Mouse (Mus musculus) hindbrain, embryonic 13.5 days (tissue): ENCODE measurements around the gene Aloxe3. TPM values are rescaled to one million over a fixed set of nuclear protein-coding genes. Genes with fewer than 3 reads are reported as not detected.
"Not testable (repeated sequence)": the region's sequence is repeated elsewhere in the genome, so short reads cannot be mapped to it uniquely, and the experiment has no call there.

ENCODE experiments used
- ATAC-seq: fragments of 200-750 bp; cut with Nextera tagmentation; 2 replicates; pipeline ENCODE4 v1.8.0; 2017; ENCODE audit warnings: moderate TSS enrichment; ENCODE audit not compliant: low FRiP score
- H3K27ac ChIP-seq: fragments of 300-500 bp; sonication (generic); 2 replicates; pipeline ENCODE4 v1.5.1; 2015; ENCODE audit warnings: inconsistent platforms, mild to moderate bottlenecking, moderate library complexity
- H3K27me3 ChIP-seq: fragments of 300-500 bp; sonication (generic); 2 replicates; pipeline ENCODE4 v1.6.1; 2015; ENCODE audit warnings: mild to moderate bottlenecking, inconsistent platforms
- H3K36me3 ChIP-seq: fragments of 300-500 bp; sonication (generic); 2 replicates; pipeline ENCODE4 v1.6.1; 2015; ENCODE audit warnings: mild to moderate bottlenecking, inconsistent platforms
- H3K4me1 ChIP-seq: fragments of 300-500 bp; sonication (generic); replicated peaks from 2 replicates; pipeline ENCODE4 v1.6.1; 2015; ENCODE audit warnings: inconsistent platforms
- H3K4me2 ChIP-seq: fragments of 300-500 bp; sonication (generic); 2 replicates; pipeline ENCODE4 v1.6.1; 2015; ENCODE audit warnings: inconsistent platforms, mild to moderate bottlenecking, moderate library complexity
- H3K4me3 ChIP-seq: fragments of 300-500 bp; sonication (generic); 2 replicates; pipeline ENCODE4 v1.5.1; 2015; ENCODE audit warnings: mild to moderate bottlenecking, inconsistent platforms
- H3K9ac ChIP-seq: fragments of 300-500 bp; sonication (generic); 2 replicates; pipeline ENCODE4 v1.6.1; 2015; ENCODE audit warnings: mild to moderate bottlenecking, inconsistent platforms
- H3K9me3 ChIP-seq: fragments of 300-500 bp; sonication (generic); 2 replicates; pipeline ENCODE4 v1.6.1; 2016; ENCODE audit warnings: inconsistent platforms
- WGBS: fragments of 180-500 bp; shearing (Covaris S2); methylation state at CpG from one replicate; pipeline ENCODE4 v1.1.7; 2015; 5-methylcytosine and 5-hydroxymethylcytosine counted together
- polyA plus RNA-seq: library from polyadenylated mRNA; unstranded; fragments of >200 nt; fragmentation: Nextera tagmentation; extraction: Ambion mirVana; gene quantifications from 2 replicates; pipeline ENCODE4 v1.2.1, GENCODE M21; 2015

The Aloxe3 gene
- polyA plus RNA-seq, 1 experiment from 2014 or later: 0.71 TPM

- H3K27me3 ChIP-seq: no peaks in the 10 kb centered on the region
- H3K9me3 ChIP-seq: no peaks in the 10 kb centered on the region
- ATAC-seq: peak; percentile 73
- peak within 1 kb of the TSS; percentile 100 for H3K9ac ChIP-seq
- H3K4me3 ChIP-seq: peak within 1 kb of the TSS; percentile 98
- H3K36me3 ChIP-seq: peaks cover 28% of the 10 kb centered on the region
- H3K27ac ChIP-seq: peak within 1 kb of the TSS; percentile 98
- H3K4me1 ChIP-seq: peaks cover 45% of the 10 kb centered on the region
- peak within 1 kb of the TSS; percentile 96 for H3K4me2 ChIP-seq
- WGBS: 1% methylated on average over 62 of the region's 67 CpGs
These were observed 37.4 kb upstream of the Aloxe3 start, which contains the start of gene Vamp2 for GRCm38 (mm10) chr11:69088103-69088855. Vamp2 (plus strand) TSS chr11:69088490.

DNA sequence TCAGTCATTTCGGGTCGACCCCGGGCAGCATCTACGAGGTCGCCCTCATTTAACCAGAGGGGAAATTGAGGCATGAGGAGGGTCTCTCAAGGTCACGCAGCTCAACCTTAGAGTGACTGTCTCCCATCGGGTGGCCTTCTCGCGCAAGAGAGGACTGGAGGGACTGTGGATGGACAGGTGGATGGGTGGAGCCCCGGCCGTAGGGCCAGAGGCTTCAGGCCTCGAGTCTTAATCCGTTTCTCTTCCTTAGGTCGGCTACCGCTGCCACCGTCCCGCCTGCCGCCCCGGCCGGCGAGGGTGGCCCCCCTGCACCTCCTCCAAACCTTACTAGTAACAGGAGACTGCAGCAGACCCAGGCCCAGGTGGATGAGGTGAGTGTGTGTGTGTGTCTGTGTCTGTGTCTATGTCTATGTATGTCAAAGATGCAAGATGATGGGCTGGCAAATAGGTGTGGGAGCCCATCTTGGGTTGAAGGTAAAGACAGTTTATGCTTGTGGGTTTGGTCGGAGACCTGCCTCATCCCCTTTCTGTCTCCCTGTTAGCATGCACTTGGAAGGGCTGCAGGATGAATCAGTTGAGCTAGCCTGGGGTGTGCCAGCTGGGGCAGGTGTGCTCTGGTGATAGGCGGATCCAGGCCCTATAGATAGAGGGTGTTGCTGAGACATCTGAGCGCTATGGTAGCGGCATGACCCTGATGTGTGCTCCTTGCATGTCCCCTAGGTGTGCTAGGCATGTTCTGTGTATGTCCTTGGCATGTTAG lies 36.7 kb upstream of the Aloxe3 start:
- Histone ChIP-seq H3K4me1 (peaks cover 45% of the 10 kb centered on the region), H3K27me3 (no peaks in the 10 kb centered on the region), H3K4me3 (peak overlapping the region; percentile 98), H3K4me2 (peak overlapping the region; percentile 96), H3K27ac (peak overlapping the region; percentile 98), H3K36me3 (peaks cover 28% of the 10 kb centered on the region), H3K9ac (peak overlapping the region; percentile 100), H3K9me3 (no peaks in the 10 kb centered on the region)
- peak; percentile 21 for ATAC-seq
- WGBS: 12% methylated on average over 25 of the region's 25 CpGs

DNA sequence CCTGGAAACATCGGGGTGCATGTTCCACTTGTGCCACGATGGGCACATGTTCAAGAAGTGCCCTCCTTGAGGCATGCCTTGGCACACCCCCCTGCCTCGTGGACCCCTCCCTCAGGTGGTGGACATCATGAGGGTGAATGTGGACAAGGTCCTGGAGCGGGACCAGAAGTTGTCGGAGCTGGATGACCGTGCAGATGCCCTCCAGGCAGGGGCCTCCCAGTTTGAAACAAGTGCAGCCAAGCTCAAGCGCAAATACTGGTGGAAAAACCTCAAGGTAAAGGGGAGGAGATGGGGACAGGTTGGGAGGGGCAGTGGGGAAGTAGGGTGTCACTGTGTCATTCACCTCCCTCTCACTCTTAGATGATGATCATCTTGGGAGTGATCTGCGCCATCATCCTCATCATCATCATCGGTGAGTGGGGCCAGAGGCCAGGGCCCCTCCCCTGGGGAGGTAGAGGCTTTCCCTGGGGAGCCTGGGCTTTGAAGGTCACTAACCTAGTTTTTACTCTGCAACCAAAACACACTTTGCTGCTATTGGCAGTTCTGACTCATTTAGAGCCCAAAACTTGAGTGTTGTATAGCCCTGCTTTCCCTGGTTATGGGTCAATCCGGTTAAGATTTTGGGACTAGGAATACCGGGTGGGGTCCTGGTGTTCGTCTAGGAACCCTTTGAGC lies 35.9 kb upstream of the Aloxe3 start:
- whole genome bisulfite sequencing: 89% methylated on average over 12 of the region's 12 CpGs
- Histone ChIP-seq H3K4me2 (peak overlapping the region; percentile 96), H3K27ac (peak overlapping the region; percentile 98; the same call in 1 of the 2 replicates)

DNA sequence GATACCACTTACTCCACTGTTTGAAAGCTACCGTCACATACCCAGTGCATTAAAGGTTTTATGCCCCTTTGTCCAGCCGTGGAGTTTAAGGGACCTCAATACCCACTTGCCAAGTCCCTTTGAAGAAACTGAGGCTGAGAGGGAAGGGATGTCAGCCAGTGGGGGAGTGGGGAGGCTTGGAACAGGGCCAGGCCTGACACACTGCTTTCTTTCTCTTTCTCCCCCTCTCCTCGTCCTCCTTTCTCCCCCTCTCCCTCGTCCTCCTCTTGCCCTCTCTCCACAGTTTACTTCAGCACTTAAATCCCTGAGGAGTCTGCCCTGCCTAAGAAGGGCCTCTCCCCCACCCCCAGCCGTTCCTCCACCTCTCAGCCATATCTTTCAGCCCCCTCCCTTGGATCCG lies 35.3 kb upstream of the Aloxe3 start:
- Histone ChIP-seq H3K9me3 (no peaks in the 10 kb centered on the region), H3K9ac (peak overlapping the region; percentile 100), H3K4me3 (peak overlapping the region; percentile 98; the same call in 1 of the 2 replicates), H3K27me3 (no peaks in the 10 kb centered on the region), H3K36me3 (peaks cover 28% of the 10 kb centered on the region), H3K4me1 (peaks cover 53% of the 10 kb centered on the region), H3K4me2 (peak overlapping the region; percentile 96), H3K27ac (0 out of 2 replicates have a peak overlapping the region, but pooled peaks have one; percentile 2)
- no peak for ATAC-seq
- 65% methylated on average over 5 of the region's 6 CpGs for WGBS

More for the DNA sequence above, 35.9 kb upstream of the Aloxe3 start:
- no peaks in the 10 kb centered on the region for H3K27me3 ChIP-seq
- H3K4me1 ChIP-seq: peaks cover 49% of the 10 kb centered on the region
- peaks cover 28% of the 10 kb centered on the region for H3K36me3 ChIP-seq
- H3K9ac ChIP-seq: peak overlapping the region; percentile 100
- H3K9me3 ChIP-seq: no peaks in the 10 kb centered on the region
- ATAC-seq: no peak
- peak overlapping the region; percentile 98 for H3K4me3 ChIP-seq

- ATAC-seq: no peak
- 70% methylated on average over 7 of the region's 7 CpGs for WGBS
- no peak overlapping the region for H3K4me3 ChIP-seq
These were observed 33.9 kb upstream of the Aloxe3 start for GRCm38 (mm10) chr11:69091566-69092385.

GRCm38 (mm10) chr11:69092386-69092751 lies 33.3 kb upstream of the Aloxe3 start:
- H3K27me3 ChIP-seq: 0 out of 2 replicates have a peak, but pooled peaks cover 2% of the 10 kb centered on the region

More at GRCm38 (mm10) chr11:69091566-69092385, 33.9 kb upstream of the Aloxe3 start:
- peaks cover 66% of the 10 kb centered on the region for H3K4me1 ChIP-seq
- H3K27ac ChIP-seq: no peak overlapping the region
- H3K36me3 ChIP-seq: peaks cover 28% of the 10 kb centered on the region
- H3K9me3 ChIP-seq: no peaks in the 10 kb centered on the region
- 0 out of 2 replicates have a peak, but pooled peaks cover 2% of the 10 kb centered on the region for H3K27me3 ChIP-seq
- no peak overlapping the region for H3K4me2 ChIP-seq
- H3K9ac ChIP-seq: no peak overlapping the region

GRCm38 (mm10) chr11:69092871-69093270 lies 32.8 kb upstream of the Aloxe3 start:
- H3K4me3 ChIP-seq: no peak overlapping the region
- no peak for ATAC-seq
- no peaks in the 10 kb centered on the region for H3K9me3 ChIP-seq
- H3K9ac ChIP-seq: no peak overlapping the region
- 93% methylated on average over 4 of the region's 4 CpGs for WGBS
- H3K4me2 ChIP-seq: no peak overlapping the region
- peaks cover 68% of the 10 kb centered on the region for H3K4me1 ChIP-seq
- H3K27ac ChIP-seq: no peak overlapping the region
- 0 out of 2 replicates have a peak, but pooled peaks cover 2% of the 10 kb centered on the region for H3K27me3 ChIP-seq
- peaks cover 28% of the 10 kb centered on the region for H3K36me3 ChIP-seq

More at GRCm38 (mm10) chr11:69092386-69092751, 33.3 kb upstream of the Aloxe3 start:
- H3K36me3 ChIP-seq: peaks cover 28% of the 10 kb centered on the region
- ATAC-seq: no peak
- H3K4me1 ChIP-seq: peaks cover 68% of the 10 kb centered on the region
- no peaks in the 10 kb centered on the region for H3K9me3 ChIP-seq
- no peak overlapping the region for H3K4me3 ChIP-seq
- H3K9ac ChIP-seq: no peak overlapping the region
- H3K27ac ChIP-seq: no peak overlapping the region
- 9% methylated on average over 3 of the region's 3 CpGs for WGBS
- no peak overlapping the region for H3K4me2 ChIP-seq

- not testable (repeated sequence) for H3K4me3 ChIP-seq, H3K4me2 ChIP-seq, ATAC-seq, H3K27me3 ChIP-seq, H3K9me3 ChIP-seq, H3K9ac ChIP-seq
- Histone ChIP-seq H3K27ac (peak overlapping the region; percentile 82; the same call in 1 of the 2 replicates), H3K36me3 (peaks cover 28% of the 10 kb centered on the region), H3K4me1 (peaks cover 75% of the 10 kb centered on the region)
- WGBS: 89% methylated on average over 7 of the region's 7 CpGs
These were observed 31.8 kb upstream of the Aloxe3 start for GRCm38 (mm10) chr11:69093856-69094255.

- WGBS: under 1% methylated on average over 37 of the region's 37 CpGs
- H3K36me3 ChIP-seq: peaks cover 26% of the 10 kb centered on the region
- H3K9me3 ChIP-seq: no peaks in the 10 kb centered on the region
- peak within 1 kb of the TSS; percentile 97 for H3K4me2 ChIP-seq
- H3K4me3 ChIP-seq: peak within 1 kb of the TSS; percentile 47
- peak; percentile 92 for ATAC-seq
- peak within 1 kb of the TSS; percentile 72 for H3K9ac ChIP-seq
- H3K4me1 ChIP-seq: peaks cover 76% of the 10 kb centered on the region
- H3K27ac ChIP-seq: peak within 1 kb of the TSS; percentile 82
- H3K27me3 ChIP-seq: 0 out of 2 replicates have a peak, but pooled peaks cover 2% of the 10 kb centered on the region
These were observed 30.8 kb upstream of the Aloxe3 start, which contains the start of gene Per1 for GRCm38 (mm10) chr11:69094697-69095429. Per1 (plus strand) TSS chr11:69095217.

DNA sequence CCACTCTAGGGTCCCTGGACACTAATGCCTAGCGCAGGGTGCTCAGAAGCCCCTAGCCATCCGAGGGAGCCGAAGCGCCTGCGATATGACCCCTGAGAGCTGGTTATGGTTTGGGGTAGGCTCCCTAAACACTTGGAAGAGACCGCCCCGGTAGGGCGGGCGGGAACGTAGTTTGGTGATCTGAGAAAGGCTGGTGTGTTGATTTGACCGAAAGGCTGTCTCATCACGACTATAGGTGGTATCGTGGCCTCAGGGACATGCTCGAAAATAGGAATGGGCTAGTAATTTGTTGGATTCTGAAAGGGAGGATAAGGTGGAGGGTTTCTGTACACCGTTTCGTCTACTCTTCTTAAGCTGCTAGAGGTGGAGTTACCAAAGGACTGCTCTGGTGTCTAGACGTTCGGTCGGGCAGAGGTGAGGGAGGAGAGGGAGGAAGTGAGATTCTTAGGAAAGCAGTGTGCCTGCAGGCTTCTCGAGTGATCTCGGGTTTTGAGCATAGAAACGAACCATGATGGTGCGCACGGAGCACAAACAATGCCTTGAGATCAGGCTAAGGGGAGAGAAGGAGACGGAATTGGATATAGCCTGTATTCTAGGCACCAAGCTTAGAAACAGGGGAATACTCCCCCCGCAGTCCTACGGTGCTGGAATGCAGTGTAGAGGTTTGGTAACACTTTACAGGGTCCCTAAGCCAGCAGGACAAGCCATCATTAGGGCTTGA lies 30.0 kb upstream of the Aloxe3 start:
- 3% methylated on average over 27 of the region's 27 CpGs for WGBS

More for the DNA sequence above, 30.0 kb upstream of the Aloxe3 start:
- peak overlapping the region; percentile 97 for H3K4me2 ChIP-seq
- no peak for ATAC-seq
- H3K4me1 ChIP-seq: peaks cover 76% of the 10 kb centered on the region
- peaks cover 18% of the 10 kb centered on the region for H3K36me3 ChIP-seq
- 0 out of 2 replicates have a peak, but pooled peaks cover 2% of the 10 kb centered on the region for H3K27me3 ChIP-seq
- H3K9ac ChIP-seq: peak overlapping the region; percentile 72
- H3K27ac ChIP-seq: peak overlapping the region; percentile 82
- H3K9me3 ChIP-seq: no peaks in the 10 kb centered on the region
- H3K4me3 ChIP-seq: peak overlapping the region; percentile 47
